Mouse (Mus musculus) liver, adult 2 months (tissue): ENCODE results near the gene Sar1a. TPM values are rescaled to one million over a fixed set of nuclear protein-coding genes. Genes with fewer than 3 reads are reported as not detected.

Experiments
- DNase-seq: peaks from one replicate; pipeline ENCODE4 v3.0.0-alpha.2; 2011; ENCODE audit warnings: low read depth, low spot score; ENCODE audit errors: extremely low read depth
- H3K27ac ChIP-seq: fragments of 200-500 bp; replicated peaks from 2 replicates; pipeline ENCODE4 v1.5.1; 2012; ENCODE audit warnings: low read depth, mild to moderate bottlenecking, control low read depth, inconsistent platforms, low read length; ENCODE audit not compliant: insufficient read depth
- H3K27me3 ChIP-seq: fragments of 200-500 bp; 2 replicates; pipeline ENCODE4 v1.6.1; 2012; ENCODE audit warnings: mild to moderate bottlenecking, moderate library complexity, low read length, inconsistent platforms; ENCODE audit not compliant: control insufficient read depth, insufficient read depth
- H3K36me3 ChIP-seq: fragments of 200-500 bp; 2 replicates; pipeline ENCODE4 v1.6.1; 2012; ENCODE audit warnings: low read length, inconsistent platforms; ENCODE audit not compliant: control insufficient read depth, insufficient read depth
- H3K4me1 ChIP-seq: fragments of 200-500 bp; 2 replicates; pipeline ENCODE4 v1.6.1; 2011; ENCODE audit warnings: low read length; ENCODE audit not compliant: control insufficient read depth, insufficient read depth
- H3K4me3 ChIP-seq: fragments of 200-500 bp; 2 replicates; pipeline ENCODE4 v1.5.1; 2011; ENCODE audit warnings: low read depth, mild to moderate bottlenecking, control low read depth, low read length, moderate library complexity; ENCODE audit not compliant: insufficient read depth
- H3K79me2 ChIP-seq: fragments of 200-500 bp; 2 replicates; pipeline ENCODE4 v1.6.1; 2012; ENCODE audit warnings: inconsistent platforms, mild to moderate bottlenecking, low read length, moderate library complexity; ENCODE audit not compliant: control insufficient read depth, insufficient read depth
- H3K9ac ChIP-seq: fragments of 200-500 bp; 2 replicates; pipeline ENCODE4 v1.6.1; 2012; ENCODE audit warnings: low read depth, mild to moderate bottlenecking, control low read depth, inconsistent platforms, low read length
- CTCF ChIP-seq: fragments of 200-500 bp; IDR thresholded peaks from 2 replicates; pipeline ENCODE4 v1.5.1; 2011; ENCODE audit warnings: low read depth, low read length, control low read depth
- POLR2A ChIP-seq: fragments of 200-500 bp; IDR thresholded peaks from 2 replicates; pipeline ENCODE4 v1.6.1; 2011; ENCODE audit warnings: low read length, control low read depth; ENCODE audit not compliant: insufficient read depth; ENCODE audit errors: extremely low read depth
- WGBS: fragments of 180-500 bp; shearing (Covaris S2); methylation state at CpG from one replicate; pipeline ENCODE4 v1.1.7; 2018; 5-methylcytosine and 5-hydroxymethylcytosine counted together
- polyA plus RNA-seq: library from polyadenylated mRNA; depleted of rRNA; stranded (reverse); fragments of >200 nt; gene quantifications from 2 replicates; pipeline ENCODE4 v1.2.3, GENCODE M21; 2012
- total RNA-seq: library from RNA; depleted of rRNA; stranded (reverse); fragments of >200 nt; gene quantifications from 2 replicates; pipeline ENCODE4 v1.2.3, GENCODE M21; 2014

Gene Sar1a
- total and polyA plus RNA-seq, 2 experiments, result 53.2 to 73.0 TPM

DNA sequence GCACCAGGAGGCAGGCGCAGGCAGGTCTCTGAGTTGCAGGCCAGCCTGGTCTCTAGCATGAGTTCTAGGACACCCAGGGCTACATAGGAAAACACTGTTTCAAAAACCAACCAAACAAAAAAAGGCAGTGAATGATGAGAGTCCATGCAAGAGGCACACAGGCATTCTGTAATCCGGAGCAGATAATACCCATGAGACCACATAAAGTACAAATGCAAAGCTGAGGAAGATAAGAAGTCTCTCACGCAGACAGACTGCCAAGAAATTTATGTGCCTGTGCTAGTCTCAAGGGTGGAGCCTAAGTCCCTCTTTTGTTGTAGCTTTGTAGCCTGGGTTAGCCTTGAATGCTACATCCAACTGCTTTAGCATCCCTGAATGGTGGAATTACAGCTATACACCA lies 14.4 kb upstream of the Sar1a start:
- no peaks in the 10 kb centered on the region for H3K79me2 ChIP-seq
- no peak overlapping the region for H3K4me3 ChIP-seq
- peaks cover 8% of the 10 kb centered on the region for H3K4me1 ChIP-seq
- H3K36me3 ChIP-seq, result peaks cover 55% of the 10 kb centered on the region
- H3K27me3 ChIP-seq, result no peaks in the 10 kb centered on the region
- H3K27ac ChIP-seq, result 0 out of 2 replicates have a peak overlapping the region, but pooled peaks have one; percentile 13
- TF ChIP-seq CTCF (no peak), POLR2A (no peak)
- WGBS, result 72% methylated on average over 3 of the region's 3 CpGs
- no peak overlapping the region for H3K9ac ChIP-seq
- DNase-seq, result no peak

DNA sequence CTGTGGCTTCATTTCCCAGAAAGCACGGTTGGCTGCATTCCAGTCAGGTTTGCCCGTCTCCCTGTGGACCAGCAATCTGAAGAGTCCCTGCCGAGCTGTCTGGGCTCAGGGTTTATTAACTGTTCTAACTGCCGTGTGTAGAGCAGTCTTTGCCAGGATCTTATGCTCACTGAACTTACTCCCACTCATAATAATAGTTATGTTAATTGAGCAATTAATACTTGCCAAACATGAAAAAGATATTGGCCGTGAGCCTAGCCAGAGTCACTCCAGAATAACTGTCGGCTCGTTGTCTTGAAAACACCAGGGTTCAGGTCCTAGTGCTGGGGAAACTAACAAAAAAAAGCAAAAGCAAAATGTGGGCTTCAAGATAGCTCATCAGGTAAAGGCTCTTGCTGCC lies 10.8 kb upstream of the Sar1a start:
- no peak overlapping the region for H3K9ac ChIP-seq
- H3K27me3 ChIP-seq, result no peaks in the 10 kb centered on the region
- H3K27ac ChIP-seq, result no peak overlapping the region
- no peak overlapping the region for H3K4me3 ChIP-seq
- H3K4me1 ChIP-seq, result peaks cover 8% of the 10 kb centered on the region
- TF ChIP-seq POLR2A, result no peak
- no peak for TF ChIP-seq CTCF
- WGBS, result 65% methylated on average over 7 of the region's 7 CpGs
- peaks cover 59% of the 10 kb centered on the region for H3K36me3 ChIP-seq
- no peak for DNase-seq
- no peaks in the 10 kb centered on the region for H3K79me2 ChIP-seq

DNA sequence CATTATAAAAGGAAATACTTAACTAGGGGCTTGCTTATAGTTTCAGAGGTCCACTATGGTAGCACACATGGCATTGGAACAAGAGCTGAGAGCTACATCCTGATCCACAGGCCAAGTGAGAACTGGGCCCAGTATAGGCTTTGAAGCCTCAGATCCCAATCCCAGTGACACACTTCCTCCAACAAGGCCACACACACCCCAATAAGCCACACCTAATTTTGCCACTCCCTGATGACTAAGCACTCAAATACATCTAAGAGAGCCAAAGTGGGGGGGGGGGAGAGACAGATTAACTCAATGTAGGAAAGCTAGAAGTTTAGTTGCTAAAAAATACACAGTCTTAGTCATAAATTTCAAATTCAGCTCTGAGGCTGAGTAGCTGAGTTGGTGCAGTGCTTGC lies 10.2 kb upstream of the Sar1a start:
- Histone ChIP-seq H3K36me3 (peaks cover 63% of the 10 kb centered on the region), H3K4me1 (peaks cover 5% of the 10 kb centered on the region), H3K27ac (no peak overlapping the region), H3K4me3 (no peak overlapping the region), H3K27me3 (no peaks in the 10 kb centered on the region), H3K9ac (no peak overlapping the region), H3K79me2 (no peaks in the 10 kb centered on the region)
- no peak for DNase-seq
- TF ChIP-seq POLR2A, result no peak

DNA sequence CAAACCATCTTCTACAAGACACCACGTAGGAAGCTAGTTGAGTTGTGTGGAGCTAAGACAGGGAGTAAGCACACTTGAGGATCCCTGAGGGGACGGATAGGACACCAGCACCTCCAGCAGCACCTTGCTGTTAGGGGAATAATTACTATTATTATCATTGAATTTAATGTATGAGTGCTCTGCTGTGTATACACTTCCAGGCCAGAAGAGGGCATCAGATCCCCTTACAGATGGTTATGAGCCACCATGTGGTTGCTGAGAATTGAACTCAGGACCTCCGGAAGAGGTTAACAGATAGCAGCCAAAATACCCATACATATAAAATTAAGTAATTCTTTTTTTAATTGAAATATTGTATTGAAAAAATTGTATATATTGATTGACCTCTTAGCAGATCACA lies 9.3 kb upstream of the Sar1a start:
- 97% methylated on average over 3 of the region's 3 CpGs for WGBS
- TF ChIP-seq CTCF, result 0 out of 2 replicates have a peak, but pooled peaks have one; percentile 16
- TF ChIP-seq POLR2A, result no peak
- no peak overlapping the region for H3K9ac ChIP-seq
- H3K27me3 ChIP-seq, result no peaks in the 10 kb centered on the region
- DNase-seq, result no peak
- peaks cover 65% of the 10 kb centered on the region for H3K36me3 ChIP-seq
- peaks cover 1% of the 10 kb centered on the region for H3K4me1 ChIP-seq
- no peak overlapping the region for H3K4me3 ChIP-seq
- H3K79me2 ChIP-seq, result no peaks in the 10 kb centered on the region
- no peak overlapping the region for H3K27ac ChIP-seq

DNA sequence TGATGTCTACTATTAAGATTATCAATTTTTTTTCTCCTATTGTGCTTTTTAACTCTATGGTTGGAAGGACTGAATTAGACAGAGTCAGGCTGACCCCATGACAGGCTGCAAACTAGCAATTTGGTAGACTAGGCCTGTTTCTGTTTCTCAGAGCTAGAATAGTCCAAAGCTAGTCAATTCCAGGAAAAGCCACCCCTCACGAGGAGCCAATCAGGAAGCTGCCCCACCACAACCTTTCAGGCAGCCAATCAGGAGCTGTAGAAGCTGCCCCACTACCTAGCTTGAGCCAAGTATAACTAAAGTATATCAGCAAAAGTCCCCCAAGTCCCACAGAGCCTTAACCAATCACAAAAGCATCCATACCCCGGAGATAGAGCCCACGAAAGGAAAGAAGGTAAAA lies 4.2 kb upstream of the Sar1a start:
- Histone ChIP-seq H3K27me3 (no peaks in the 10 kb centered on the region), H3K79me2 (peaks cover 8% of the 10 kb centered on the region; the same call in 1 of the 2 replicates), H3K27ac (peak overlapping the region; percentile 81), H3K9ac (no peak overlapping the region), H3K4me3 (no peak overlapping the region), H3K36me3 (peaks cover 32% of the 10 kb centered on the region), H3K4me1 (peaks cover 8% of the 10 kb centered on the region)
- WGBS, result 30% methylated on average over 3 of the region's 3 CpGs
- no peak for TF ChIP-seq CTCF
- no peak for TF ChIP-seq POLR2A
- DNase-seq, result peak; percentile 65

DNA sequence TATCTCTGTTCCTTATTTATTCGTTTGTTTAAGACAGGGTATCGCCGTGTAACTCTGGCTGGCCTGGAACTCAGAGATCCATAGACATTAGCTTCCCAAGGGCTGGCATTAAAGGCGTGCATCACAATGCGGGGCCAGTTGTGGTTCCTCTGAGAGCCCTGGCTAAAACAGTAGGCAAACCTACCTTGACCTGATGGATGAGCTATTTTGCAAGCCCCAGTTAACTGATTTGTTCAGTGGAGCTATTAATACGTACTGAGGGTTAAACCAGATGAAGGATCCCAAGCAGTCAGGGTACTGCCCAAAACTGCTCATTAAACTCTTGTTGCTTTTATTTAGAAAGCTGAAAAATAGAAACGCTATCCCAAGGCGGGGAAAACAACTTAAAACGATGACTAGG lies 554 bp upstream of the Sar1a start:
- no peaks in the 10 kb centered on the region for H3K27me3 ChIP-seq
- H3K4me1 ChIP-seq, result peaks cover 17% of the 10 kb centered on the region
- H3K27ac ChIP-seq, result peak overlapping the region; percentile 91

More for the DNA sequence above, 554 bp upstream of the Sar1a start:
- Histone ChIP-seq H3K4me3 (peak overlapping the region; percentile 52; the same call in 1 of the 2 replicates), H3K36me3 (peaks cover 6% of the 10 kb centered on the region), H3K79me2 (peaks cover 17% of the 10 kb centered on the region), H3K9ac (peak overlapping the region; percentile 86)
- TF ChIP-seq POLR2A, result no peak
- TF ChIP-seq CTCF, result no peak
- DNase-seq, result peak; percentile 53
- 21% methylated on average over 9 of the region's 9 CpGs for WGBS
